Mouse (Mus musculus) midbrain, embryonic 15.5 days (tissue): Measurements from ENCODE around the gene Gpr137. TPM values are rescaled to one million over a fixed set of nuclear protein-coding genes. Genes with fewer than 3 reads are reported as not detected.

Experiments used
- ATAC-seq: fragments of 200-750 bp; cut with Nextera tagmentation; replicated peaks from 2 replicates; pipeline ENCODE4 v1.8.0; 2017; ENCODE audit warnings: moderate TSS enrichment
- H3K27ac ChIP-seq: fragments of 300-500 bp; sonication (generic); 2 replicates; pipeline ENCODE4 v1.5.1; 2015; ENCODE audit warnings: mild to moderate bottlenecking, inconsistent platforms
- H3K27me3 ChIP-seq: fragments of 300-500 bp; sonication (generic); replicated peaks from 2 replicates; pipeline ENCODE4 v1.6.1; 2015; ENCODE audit warnings: inconsistent platforms
- H3K36me3 ChIP-seq: fragments of 300-500 bp; sonication (generic); replicated peaks from 2 replicates; pipeline ENCODE4 v1.6.1; 2015; ENCODE audit warnings: inconsistent platforms
- H3K4me1 ChIP-seq: fragments of 300-500 bp; sonication (generic); 2 replicates; pipeline ENCODE4 v1.6.1; 2015; ENCODE audit warnings: inconsistent platforms
- H3K4me2 ChIP-seq: fragments of 300-500 bp; sonication (generic); 2 replicates; pipeline ENCODE4 v1.6.1; 2015; ENCODE audit warnings: inconsistent platforms, mild to moderate bottlenecking, moderate library complexity
- H3K4me3 ChIP-seq: fragments of 300-500 bp; sonication (generic); 2 replicates; pipeline ENCODE4 v1.5.1; 2015; ENCODE audit warnings: mild to moderate bottlenecking, inconsistent platforms
- H3K9ac ChIP-seq: fragments of 300-500 bp; sonication (generic); 2 replicates; pipeline ENCODE4 v1.6.1; 2015; ENCODE audit warnings: mild to moderate bottlenecking, inconsistent platforms
- H3K9me3 ChIP-seq: fragments of 300-500 bp; sonication (generic); 2 replicates; pipeline ENCODE4 v1.6.1; 2016; ENCODE audit warnings: inconsistent platforms
- WGBS: fragments of 180-500 bp; shearing (Covaris S2); methylation state at CpG from one replicate; pipeline ENCODE4 v1.1.7; 2015; ENCODE audit warnings: mixed read lengths; 5-methylcytosine and 5-hydroxymethylcytosine counted together
- polyA plus RNA-seq: library from polyadenylated mRNA; unstranded; fragments of >200 nt; fragmentation: Nextera tagmentation; extraction: Ambion mirVana; gene quantifications from 2 replicates; pipeline ENCODE4 v1.2.1, GENCODE M21; 2015

Gpr137 gene
- polyA plus RNA-seq, 1 experiment from 2014 or later: 70.5 TPM

GRCm38 (mm10) chr19:6936299-6936698, 6.0 kb downstream of the Gpr137 start:
- H3K27ac ChIP-seq: no peak overlapping the region

GRCm38 (mm10) chr19:6934195-6934977, 7.9 kb downstream of the Gpr137 start, which contains the start of gene Kcnk4:
Gene Kcnk4, minus strand, starts transcription at chr19:6934515.
- peak; percentile 49; the same call in 1 of the 2 replicates for ATAC-seq
- Histone ChIP-seq H3K4me3 (peak within 1 kb of the TSS; percentile 42), H3K9me3 (no peaks in the 10 kb centered on the region), H3K4me2 (peak within 1 kb of the TSS; percentile 77), H3K27ac (no peak within 1 kb of the TSS), H3K27me3 (peaks cover 64% of the 10 kb centered on the region), H3K36me3 (no peaks in the 10 kb centered on the region), H3K9ac (peak within 1 kb of the TSS; percentile 41), H3K4me1 (peaks cover 30% of the 10 kb centered on the region)
- WGBS: 7% methylated on average over 23 of the region's 23 CpGs

More at GRCm38 (mm10) chr19:6936299-6936698, 6.0 kb downstream of the Gpr137 start:
- no peak for ATAC-seq
- Histone ChIP-seq H3K36me3 (no peaks in the 10 kb centered on the region), H3K9me3 (no peaks in the 10 kb centered on the region), H3K4me1 (peaks cover 47% of the 10 kb centered on the region), H3K4me3 (no peak overlapping the region), H3K4me2 (no peak overlapping the region), H3K9ac (no peak overlapping the region), H3K27me3 (peaks cover 52% of the 10 kb centered on the region)
- WGBS: 24% methylated on average over 3 of the region's 3 CpGs

- WGBS: 2% methylated on average over 58 of the region's 58 CpGs
- no peaks in the 10 kb centered on the region for H3K36me3 ChIP-seq
- no peak overlapping the region for H3K27ac ChIP-seq
- peak overlapping the region; percentile 42 for H3K4me3 ChIP-seq
- H3K9ac ChIP-seq: peak overlapping the region; percentile 41
- peak overlapping the region; percentile 77 for H3K4me2 ChIP-seq
- peaks cover 71% of the 10 kb centered on the region for H3K27me3 ChIP-seq
- ATAC-seq: peak; percentile 69
- H3K4me1 ChIP-seq: peaks cover 22% of the 10 kb centered on the region
- H3K9me3 ChIP-seq: no peaks in the 10 kb centered on the region
Observed at GRCm38 (mm10) chr19:6933436-6934194, 8.7 kb downstream of the Gpr137 start.

GRCm38 (mm10) chr19:6933102-6933435, 9.2 kb downstream of the Gpr137 start:
- H3K4me2 ChIP-seq: peak overlapping the region; percentile 77
- no peak overlapping the region for H3K27ac ChIP-seq
- ATAC-seq: no peak
- 15% methylated on average over 4 of the region's 4 CpGs for WGBS
- no peaks in the 10 kb centered on the region for H3K9me3 ChIP-seq
- no peaks in the 10 kb centered on the region for H3K36me3 ChIP-seq
- H3K4me1 ChIP-seq: peaks cover 17% of the 10 kb centered on the region
- peak overlapping the region; percentile 42 for H3K4me3 ChIP-seq
- H3K27me3 ChIP-seq: peaks cover 75% of the 10 kb centered on the region
- H3K9ac ChIP-seq: no peak overlapping the region

- no peak for ATAC-seq
- Histone ChIP-seq H3K27ac (no peak overlapping the region), H3K27me3 (peaks cover 86% of the 10 kb centered on the region), H3K4me1 (peaks cover 22% of the 10 kb centered on the region), H3K4me2 (no peak overlapping the region), H3K36me3 (no peaks in the 10 kb centered on the region), H3K9me3 (no peaks in the 10 kb centered on the region), H3K4me3 (no peak overlapping the region), H3K9ac (no peak overlapping the region)
- 67% methylated on average over 1 of the region's 1 CpGs for WGBS
Observed at GRCm38 (mm10) chr19:6932018-6932417, 10.3 kb downstream of the Gpr137 start.

- H3K36me3 ChIP-seq: no peaks in the 10 kb centered on the region
- H3K9me3 ChIP-seq: no peaks in the 10 kb centered on the region
- ATAC-seq: no peak
- peaks cover 25% of the 10 kb centered on the region for H3K4me1 ChIP-seq
- no peak overlapping the region for H3K4me2 ChIP-seq
- no peak overlapping the region for H3K9ac ChIP-seq
- H3K27me3 ChIP-seq: peaks cover 88% of the 10 kb centered on the region
- H3K27ac ChIP-seq: no peak overlapping the region
- WGBS: 10% methylated on average over 2 of the region's 2 CpGs
- no peak overlapping the region for H3K4me3 ChIP-seq
Observed at GRCm38 (mm10) chr19:6931002-6931401, 11.3 kb downstream of the Gpr137 start.

GRCm38 (mm10) chr19:6928080-6928479, 14.2 kb downstream of the Gpr137 start:
- peaks cover 15% of the 10 kb centered on the region for H3K4me1 ChIP-seq
- no peak overlapping the region for H3K27ac ChIP-seq
- no peak overlapping the region for H3K9ac ChIP-seq
- 6% methylated on average over 9 of the region's 9 CpGs for WGBS
- no peaks in the 10 kb centered on the region for H3K9me3 ChIP-seq
- peaks cover 90% of the 10 kb centered on the region for H3K27me3 ChIP-seq
- H3K36me3 ChIP-seq: no peaks in the 10 kb centered on the region
- no peak overlapping the region for H3K4me2 ChIP-seq
- ATAC-seq: no peak
- H3K4me3 ChIP-seq: no peak overlapping the region

GRCm38 (mm10) chr19:6926559-6927255, 15.6 kb downstream of the Gpr137 start:
- Histone ChIP-seq H3K4me3 (peak overlapping the region; percentile 18), H3K4me2 (peak overlapping the region; percentile 39)

GRCm38 (mm10) chr19:6925611-6926329, 16.5 kb downstream of the Gpr137 start:
- Histone ChIP-seq H3K36me3 (no peaks in the 10 kb centered on the region), H3K4me1 (peaks cover 23% of the 10 kb centered on the region), H3K9me3 (no peaks in the 10 kb centered on the region), H3K27ac (no peak overlapping the region), H3K4me3 (no peak overlapping the region), H3K4me2 (no peak overlapping the region), H3K9ac (no peak overlapping the region), H3K27me3 (peaks cover 72% of the 10 kb centered on the region)
- ATAC-seq: no peak
- 5% methylated on average over 40 of the region's 40 CpGs for WGBS

More at GRCm38 (mm10) chr19:6926559-6927255, 15.6 kb downstream of the Gpr137 start:
- Histone ChIP-seq H3K9ac (no peak overlapping the region), H3K9me3 (no peaks in the 10 kb centered on the region), H3K27ac (no peak overlapping the region), H3K4me1 (peaks cover 20% of the 10 kb centered on the region), H3K36me3 (no peaks in the 10 kb centered on the region), H3K27me3 (peaks cover 82% of the 10 kb centered on the region)
- 11% methylated on average over 26 of the region's 26 CpGs for WGBS
- ATAC-seq: no peak

GRCm38 (mm10) chr19:6925307-6925573, 17.0 kb downstream of the Gpr137 start, which contains the start of gene Catsperz:
Gene Catsperz, minus strand, starts transcription at chr19:6925380.
- H3K4me2 ChIP-seq: 0 out of 2 replicates have a peak within 1 kb of the TSS, but pooled peaks have one; percentile 14
- ATAC-seq: no peak
- peaks cover 69% of the 10 kb centered on the region for H3K27me3 ChIP-seq
- peaks cover 28% of the 10 kb centered on the region for H3K4me1 ChIP-seq
- H3K9me3 ChIP-seq: no peaks in the 10 kb centered on the region
- WGBS: 4% methylated on average over 9 of the region's 9 CpGs
- no peak within 1 kb of the TSS for H3K27ac ChIP-seq
- no peaks in the 10 kb centered on the region for H3K36me3 ChIP-seq
- H3K4me3 ChIP-seq: peak within 1 kb of the TSS; percentile 10; the same call in 1 of the 2 replicates
- no peak within 1 kb of the TSS for H3K9ac ChIP-seq

- Histone ChIP-seq H3K9me3 (no peaks in the 10 kb centered on the region), H3K27me3 (peaks cover 65% of the 10 kb centered on the region), H3K4me1 (peaks cover 34% of the 10 kb centered on the region), H3K4me2 (0 out of 2 replicates have a peak overlapping the region, but pooled peaks have one; percentile 14), H3K36me3 (no peaks in the 10 kb centered on the region), H3K9ac (no peak overlapping the region), H3K27ac (no peak overlapping the region), H3K4me3 (peak overlapping the region; percentile 10; the same call in 1 of the 2 replicates)
- no peak for ATAC-seq
- 4% methylated on average over 39 of the region's 39 CpGs for WGBS
Observed at GRCm38 (mm10) chr19:6924461-6925306, 17.6 kb downstream of the Gpr137 start.
